Mouse (Mus musculus): ENCODE data around the gene Mthfd1.

DNA sequence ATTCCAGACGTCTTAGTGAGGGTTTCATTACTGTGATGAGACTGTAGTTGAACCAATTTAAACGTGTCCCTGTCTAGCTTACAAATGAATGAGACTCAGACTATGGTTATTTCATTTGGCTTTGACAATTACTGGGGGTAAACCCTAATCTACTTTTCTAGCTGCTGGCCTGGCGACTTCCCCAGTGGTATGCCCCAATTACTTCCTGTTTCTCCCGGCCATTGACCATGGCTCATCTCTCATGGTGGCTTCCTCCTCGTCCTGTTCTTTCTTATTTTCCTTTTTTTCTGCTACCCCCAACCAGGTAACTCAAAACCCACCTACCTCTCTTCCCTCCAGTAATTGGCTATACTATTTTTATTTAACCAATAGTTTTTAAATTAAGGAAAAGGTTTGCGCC, 9.9 kb downstream of the Mthfd1 start:
- TF ChIP-seq CTCF (conservative IDR thresholded peaks at IDR 0.05; ENCODE audit: low read length): no peak
- no peak for TF ChIP-seq POU5F1 (IDR thresholded peaks at IDR 0.05; ENCODE audit: borderline replicate concordance, low read length)
- no peak for TF ChIP-seq NANOG (IDR thresholded peaks at IDR 0.05; ENCODE audit: borderline replicate concordance, low read length)

Measured in E14TG2a.4 (cell line).